Mouse (Mus musculus): ENCODE results near the gene Foxf2.

GRCm38 (mm10) chr13:31658212-31658611 is 32.6 kb downstream of the Foxf2 start:
- TF ChIP-seq CTCF (IDR thresholded peaks at IDR 0.05; ENCODE audit: low read depth) (no peak), EP300 (IDR thresholded peaks at IDR 0.05; ENCODE audit: low read depth) (no peak)

Data from heart, postnatal 0 days (tissue).